Mouse (Mus musculus): ENCODE data around the gene Zfp672.

- TF ChIP-seq CTCF (IDR thresholded peaks at IDR 0.05; ENCODE audit: low read depth) (no peak), EP300 (IDR thresholded peaks at IDR 0.05; ENCODE audit: low read depth) (no peak)
Observed at GRCm38 (mm10) chr11:58316768-58317390, 13.3 kb downstream of the Zfp672 start.
